Mouse (Mus musculus): ENCODE results near the gene Tcf19.

DNA sequence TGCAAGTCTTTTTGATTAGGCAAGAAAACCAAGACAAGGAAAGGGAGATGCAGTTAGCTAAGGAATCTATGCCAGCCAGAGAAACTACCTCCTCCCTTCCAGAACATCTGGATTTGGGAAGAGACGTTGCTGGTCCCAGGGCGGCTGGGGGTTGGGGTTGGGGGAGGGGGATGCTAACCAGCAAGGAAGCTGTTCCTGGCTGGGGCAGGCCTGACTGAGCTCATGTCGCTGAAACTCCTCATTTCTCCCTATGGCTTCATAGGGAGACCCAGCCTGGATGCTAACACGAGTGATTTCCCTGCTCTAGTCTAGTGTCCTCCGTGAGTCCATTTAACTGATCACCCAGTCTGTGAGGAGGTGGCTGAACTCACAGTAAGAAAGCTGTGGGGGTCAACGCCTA, 14.4 kb downstream of the Tcf19 start:
- TF ChIP-seq GATA1 (IDR thresholded peaks at IDR 0.05; ENCODE audit: borderline replicate concordance, low read length) (no peak), FLI1 (IDR thresholded peaks at IDR 0.05; ENCODE audit: low read length) (no peak)

Measured in megakaryocyte, embryonic 14.5 days (primary cell).